Mouse (Mus musculus) lung, adult 2 months (tissue): ENCODE results near the gene Lrrc3c.

Experiments
- CTCF ChIP-seq: fragments of 200-500 bp; IDR thresholded peaks from 2 replicates; pipeline ENCODE4 v1.5.1; 2011; ENCODE audit warnings: mild to moderate bottlenecking, low read length, control low read depth; ENCODE audit not compliant: insufficient read depth
- POLR2A ChIP-seq: fragments of 200-500 bp; IDR thresholded peaks from 2 replicates; pipeline ENCODE4 v1.6.1; 2011; ENCODE audit warnings: low read depth, mild to moderate bottlenecking, control low read depth, low read length, borderline replicate concordance; ENCODE audit errors: extremely low read depth

- no peak for TF ChIP-seq POLR2A
- TF ChIP-seq CTCF, result no peak
These were observed 5.9 kb downstream of the Lrrc3c start for GRCm38 (mm10) chr11:98603953-98604352.
